Mouse (Mus musculus) CH12.LX (cell line): ENCODE results near the gene Hyal2. TPM values are rescaled to one million over a fixed set of nuclear protein-coding genes. Genes with fewer than 3 reads are reported as not detected.

ENCODE experiments used
- DNase-seq: peaks from one replicate; pipeline ENCODE4 v3.0.0-alpha.2; 2013; ENCODE audit errors: extremely low read depth
- H3K27ac ChIP-seq: 2 replicates; pipeline ENCODE4 v1.5.1; 2012; ENCODE audit warnings: low read depth, mild to moderate bottlenecking, control low read depth, moderate library complexity; ENCODE audit not compliant: insufficient read depth
- H3K27me3 ChIP-seq: replicated peaks from 2 replicates; pipeline ENCODE3; 2012; ENCODE audit warnings: inconsistent platforms
- H3K36me3 ChIP-seq, 2 experiments: replicated peaks in 1 of 2; 2 replicates each; pipeline versions ENCODE3 to v1.6.1; 2012; ENCODE audit warnings: inconsistent platforms in 1 of 2, low read length in 1 of 2, mild to moderate bottlenecking in 1 of 2, mixed read lengths in 1 of 2, moderate library complexity in 1 of 2; ENCODE audit not compliant: control insufficient read depth in 1 of 2, insufficient read depth in 1 of 2
- H3K4me1 ChIP-seq, 2 experiments: 2 replicates each; pipeline ENCODE4 v1.6.1; 2012; ENCODE audit warnings: inconsistent platforms in 1 of 2, moderate library complexity in 1 of 2; ENCODE audit not compliant: insufficient read depth in 2 of 2, control insufficient read depth in 1 of 2
- H3K4me2 ChIP-seq: 2 replicates; pipeline ENCODE4 v1.6.1; 2012; ENCODE audit warnings: low read depth, mild to moderate bottlenecking, control low read depth; ENCODE audit not compliant: poor library complexity, insufficient read depth, severe bottlenecking
- H3K4me3 ChIP-seq, 3 experiments: fragments of 150-350 bp in 1 of 3; sonication (generic) in 1 of 3; replicated peaks in 1 of 3; 2 replicates each; pipeline versions ENCODE3 to v1.5.1; 2011 to 2012; ENCODE audit warnings: low read depth in 2 of 3, low read length in 2 of 3, mild to moderate bottlenecking in 2 of 3, moderate library complexity in 2 of 3, control low read depth in 1 of 3, improper control_type of control experiment in 1 of 3, inconsistent platforms in 1 of 3, mixed read lengths in 1 of 3; ENCODE audit not compliant: poor library complexity in 1 of 3
- H3K79me2 ChIP-seq: replicated peaks from 2 replicates; pipeline ENCODE4 v1.6.1; 2012; ENCODE audit warnings: mild to moderate bottlenecking, moderate library complexity; ENCODE audit not compliant: control insufficient read depth, poor library complexity, insufficient read depth, severe bottlenecking; ENCODE audit errors: extremely low read depth
- H3K9ac ChIP-seq: 2 replicates; pipeline ENCODE4 v1.6.1; 2012; ENCODE audit warnings: low read depth, mild to moderate bottlenecking, control low read depth, moderate library complexity; ENCODE audit not compliant: insufficient read depth
- H3K9me3 ChIP-seq: replicated peaks from 2 replicates; pipeline ENCODE3; 2012; ENCODE audit warnings: low read length, inconsistent platforms, mixed read lengths
- BHLHE40 ChIP-seq: IDR thresholded peaks from 2 replicates; pipeline ENCODE4 v1.6.1; 2011; ENCODE audit warnings: mild to moderate bottlenecking, low read depth, low read length, improper control_type of control experiment
- CHD2 ChIP-seq: IDR thresholded peaks from 2 replicates; pipeline ENCODE4 v1.6.1; 2011; ENCODE audit warnings: low read length, improper control_type of control experiment
- CTCF ChIP-seq, 2 experiments: IDR thresholded peaks in 1 of 2; conservative IDR thresholded peaks in 1 of 2; 2 replicates each; pipeline ENCODE4 v1.5.1; 2011 to 2012; ENCODE audit warnings: low read depth in 2 of 2, low read length in 2 of 2, improper control_type of control experiment in 1 of 2, inconsistent platforms in 1 of 2, mild to moderate bottlenecking in 1 of 2, moderate library complexity in 1 of 2
- E2F4 ChIP-seq: IDR thresholded peaks from 2 replicates; pipeline ENCODE4 v1.6.1; 2011; ENCODE audit warnings: low read depth, low read length, improper control_type of control experiment; ENCODE audit not compliant: insufficient replicate concordance
- EP300 ChIP-seq: IDR thresholded peaks from 2 replicates; pipeline ENCODE4 v1.6.1; 2011; ENCODE audit warnings: low read length, improper control_type of control experiment
- ETS1 ChIP-seq: conservative IDR thresholded peaks from 2 replicates; pipeline ENCODE4 v1.6.1; 2012; ENCODE audit warnings: low read depth, mild to moderate bottlenecking, inconsistent platforms, low read length, improper control_type of control experiment, moderate library complexity
- HCFC1 ChIP-seq: IDR thresholded peaks from 2 replicates; pipeline ENCODE4 v1.6.1; 2012; ENCODE audit warnings: low read depth, mild to moderate bottlenecking, inconsistent platforms, low read length, improper control_type of control experiment
- IRF4 ChIP-seq: IDR thresholded peaks from 2 replicates; pipeline ENCODE4 v1.6.1; 2014; ENCODE audit warnings: low read depth, mild to moderate bottlenecking, inconsistent platforms, low read length, improper control_type of control experiment
- JUND ChIP-seq: conservative IDR thresholded peaks from 2 replicates; pipeline ENCODE4 v1.6.1; 2011; ENCODE audit warnings: low read depth, low read length, improper control_type of control experiment
- KAT2A ChIP-seq: IDR thresholded peaks from 2 replicates; pipeline ENCODE4 v1.6.1; 2012; ENCODE audit warnings: low read length, improper control_type of control experiment, inconsistent platforms; ENCODE audit not compliant: insufficient replicate concordance
- MAX ChIP-seq: IDR thresholded peaks from 2 replicates; pipeline ENCODE4 v1.6.1; 2011; ENCODE audit warnings: low read length, improper control_type of control experiment
- MAZ ChIP-seq: IDR thresholded peaks from 2 replicates; pipeline ENCODE4 v1.6.1; 2012; ENCODE audit warnings: low read depth, mild to moderate bottlenecking, inconsistent platforms, low read length, improper control_type of control experiment, moderate library complexity
- MEF2A ChIP-seq: IDR thresholded peaks from 2 replicates; pipeline ENCODE4 v1.6.1; 2014; ENCODE audit warnings: low read depth, mild to moderate bottlenecking, inconsistent platforms, low read length, improper control_type of control experiment, borderline replicate concordance
- MXI1 ChIP-seq: IDR thresholded peaks from 2 replicates; pipeline ENCODE4 v1.6.1; 2011; ENCODE audit warnings: mild to moderate bottlenecking, low read depth, low read length, improper control_type of control experiment
- PAX5 ChIP-seq: IDR thresholded peaks from 2 replicates; pipeline ENCODE4 v1.6.1; 2012; ENCODE audit warnings: low read length, inconsistent platforms, mixed read lengths
- POLR2AphosphoS2 ChIP-seq: IDR thresholded peaks from 2 replicates; pipeline ENCODE4 v1.6.1; 2011; ENCODE audit warnings: low read depth, low read length, improper control_type of control experiment
- RAD21 ChIP-seq: IDR thresholded peaks from 2 replicates; pipeline ENCODE4 v1.6.1; 2011; ENCODE audit warnings: low read depth, mild to moderate bottlenecking, low read length, improper control_type of control experiment, moderate library complexity
- SIN3A ChIP-seq: IDR thresholded peaks from 2 replicates; pipeline ENCODE4 v1.6.1; 2012; ENCODE audit warnings: low read length, improper control_type of control experiment, inconsistent platforms
- SMC3 ChIP-seq: IDR thresholded peaks from 2 replicates; pipeline ENCODE4 v1.6.1; 2011; ENCODE audit warnings: low read depth, low read length, improper control_type of control experiment
- TBP ChIP-seq: conservative IDR thresholded peaks from 2 replicates; pipeline ENCODE4 v1.6.1; 2011; ENCODE audit warnings: low read depth, low read length, improper control_type of control experiment
- TCF12 ChIP-seq: IDR thresholded peaks from 2 replicates; pipeline ENCODE4 v1.6.1; 2014; ENCODE audit warnings: low read depth, mild to moderate bottlenecking, inconsistent platforms, low read length, improper control_type of control experiment
- UBTF ChIP-seq: IDR thresholded peaks from 2 replicates; pipeline ENCODE4 v1.6.1; 2012; ENCODE audit warnings: low read depth, mild to moderate bottlenecking, inconsistent platforms, low read length, improper control_type of control experiment, moderate library complexity
- USF1 ChIP-seq: IDR thresholded peaks from 2 replicates; pipeline ENCODE4 v1.6.1; 2014; ENCODE audit warnings: low read depth, mild to moderate bottlenecking, inconsistent platforms, low read length, improper control_type of control experiment
- USF2 ChIP-seq: conservative IDR thresholded peaks from 2 replicates; pipeline ENCODE4 v1.6.1; 2011; ENCODE audit warnings: low read depth, low read length, improper control_type of control experiment
- ZC3H11A ChIP-seq: IDR thresholded peaks from 2 replicates; pipeline ENCODE4 v1.6.1; 2012; ENCODE audit warnings: low read depth, mild to moderate bottlenecking, inconsistent platforms, low read length, improper control_type of control experiment
- ZKSCAN1 ChIP-seq: IDR thresholded peaks from 2 replicates; pipeline ENCODE4 v1.6.1; 2012; ENCODE audit warnings: low read depth, inconsistent platforms, low read length, improper control_type of control experiment, borderline replicate concordance
- ZMIZ1 ChIP-seq: IDR thresholded peaks from 2 replicates; pipeline ENCODE4 v1.6.1; 2012; ENCODE audit warnings: low read depth, mild to moderate bottlenecking, inconsistent platforms, low read length, improper control_type of control experiment
- dilution Hi-C: fragments of 300-500 bp; cut with MboI; formaldehyde crosslinking; loops from 2 replicates; pipeline ENCODE4 v1.14.3; 2020; ENCODE audit warnings: low sequenced_read_pairs; ENCODE audit not compliant: extremely low pct_unique_long_range_greater_than_20kb, extremely low pct_ligation_motif_present
- in situ Hi-C: fragments of 300-500 bp; cut with MboI; formaldehyde crosslinking; loops from 3 replicates; pipeline ENCODE4 v1.14.3; 2019; ENCODE audit warnings: low sequenced_read_pairs, low pct_ligation_motif_present, low pct_unique_long_range_greater_than_20kb, mixed read lengths
- polyA plus RNA-seq: library from polyadenylated mRNA; unstranded; fragments of >175 nt; gene quantifications from 2 replicates; pipeline ENCODE4 v1.2.1, GENCODE M21; 2012; ENCODE audit warnings: low read depth; ENCODE audit not compliant: insufficient read length
- total RNA-seq, 2 experiments: library from RNA; depleted of rRNA; stranded (reverse); fragments of 300-350 nt in 1 of 2; fragments of >200 nt in 1 of 2; gene quantifications; 2 replicates each; pipeline ENCODE4 v1.2.3; 2012 to 2014

Gene Hyal2
- total and polyA plus RNA-seq, 3 experiments = 16.4 to 30.9 (median 26.8) TPM

DNA sequence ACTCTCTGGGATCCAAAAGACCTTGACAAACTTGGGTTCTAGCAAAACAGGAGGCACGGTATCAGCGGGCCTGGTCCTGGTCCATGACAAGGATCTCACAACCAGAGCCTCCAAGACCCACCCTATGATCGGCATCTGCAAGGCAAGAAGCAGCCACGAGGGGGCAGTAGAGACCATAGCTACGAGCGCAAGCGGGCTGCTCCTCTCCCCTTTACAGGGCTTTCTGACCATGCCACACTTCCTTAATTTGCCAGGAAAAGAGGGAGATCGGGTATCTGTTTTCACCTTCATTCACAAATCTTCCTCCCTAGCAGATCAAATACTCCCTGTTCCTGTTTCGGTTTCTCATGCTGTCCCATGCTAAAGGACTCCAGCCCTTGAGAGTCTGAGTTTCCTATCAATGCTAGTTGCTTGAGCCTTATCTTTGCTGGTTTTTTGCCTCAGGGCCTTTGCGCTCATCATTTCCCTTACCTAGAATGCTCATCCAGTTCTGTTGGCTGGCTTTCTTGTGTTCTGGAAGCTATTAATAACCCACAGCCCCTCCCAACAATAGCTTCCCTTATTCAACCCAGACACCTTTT, 34.4 kb downstream of the Hyal2 start (continued):
- TF ChIP-seq JUND (0 out of 2 replicates have a peak, but pooled peaks have one; percentile 14), SIN3A (0 out of 2 replicates have a peak, but pooled peaks have one; percentile 61), USF2 (no peak), IRF4 (peak; percentile 74), UBTF (no peak), MEF2A (peak; percentile 49; the same call in 1 of the 2 replicates), ETS1 (no peak), EP300 (no peak), PAX5 (no peak), SMC3 (peak; percentile 98), CTCF (conservative IDR thresholded peaks at IDR 0.05 in 1 of 2, IDR thresholded peaks at IDR 0.05 in 1 of 2; ENCODE audit: low read depth in 2 of 2, low read length in 2 of 2) (peak; percentile 94 to 99), RAD21 (peak; percentile 99), POLR2AphosphoS2 (no peak), ZC3H11A (peak; percentile 92), MAZ (no peak), ZMIZ1 (no peak), HCFC1 (peak; percentile 37; the same call in 1 of the 2 replicates), MXI1 (peak; percentile 19; the same call in 1 of the 2 replicates)
- TF ChIP-seq, all 38 proteins: peak for 17

DNA sequence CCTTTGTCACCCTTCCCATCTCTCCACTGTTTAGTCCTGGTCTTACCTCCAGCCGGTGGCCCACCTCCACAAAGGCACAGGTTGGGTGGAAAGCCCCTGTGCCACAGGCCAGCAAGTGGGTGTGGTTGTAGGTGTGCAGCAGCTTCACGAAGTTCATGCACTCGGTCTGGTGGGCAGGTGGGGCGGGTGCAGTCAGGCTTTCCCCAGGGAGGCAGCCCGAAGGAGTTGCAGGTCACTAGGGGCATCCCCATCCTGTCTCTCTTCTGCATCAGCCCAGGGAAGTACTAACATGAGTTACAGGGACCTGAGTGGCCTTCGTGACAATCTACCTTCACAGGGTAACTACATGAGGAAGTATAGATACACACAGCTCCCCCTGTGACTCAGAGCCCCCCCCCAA, 35.5 kb downstream of the Hyal2 start:
- Histone ChIP-seq H3K79me2 (no peaks in the 10 kb centered on the region), H3K4me3 (no peak overlapping the region), H3K4me2 (peak overlapping the region; percentile 0; the same call in 1 of the 2 replicates), H3K27ac (no peak overlapping the region), H3K9me3 (no peaks in the 10 kb centered on the region), H3K4me1 (peaks cover 27 to 63% of the 10 kb centered on the region in 2 experiments), H3K27me3 (no peaks in the 10 kb centered on the region), H3K36me3 (peaks cover 4 to 35% of the 10 kb centered on the region in 2 experiments), H3K9ac (no peak overlapping the region)
- TF ChIP-seq ZMIZ1 (0 out of 2 replicates have a peak, but pooled peaks have one; percentile 50), ZC3H11A (no peak), MXI1 (peak; percentile 60), TBP (0 out of 2 replicates have a peak, but pooled peaks have one; percentile 18), HCFC1 (no peak), ZKSCAN1 (no peak), EP300 (0 out of 2 replicates have a peak, but pooled peaks have one; percentile 50), CHD2 (0 out of 2 replicates have a peak, but pooled peaks have one; percentile 37), MEF2A (peak; percentile 67; the same call in 1 of the 2 replicates), USF1 (no peak), E2F4 (no peak), SMC3 (peak; percentile 9; the same call in 1 of the 2 replicates), USF2 (no peak), JUND (no peak), MAX (no peak), TCF12 (peak; percentile 64; the same call in 1 of the 2 replicates), KAT2A (0 out of 2 replicates have a peak, but pooled peaks have one; percentile 47), MAZ (peak; percentile 54; the same call in 1 of the 2 replicates), ETS1 (peak; percentile 64), BHLHE40 (peak; percentile 76)
- dilution Hi-C loops = no loop called here
- peak; percentile 85 for DNase-seq
- in situ Hi-C loops = no loop called here
